Mouse (Mus musculus) stomach, embryonic 16.5 days (tissue): ENCODE data around the gene Iqck. TPM values are rescaled to one million over a fixed set of nuclear protein-coding genes. Genes with fewer than 3 reads are reported as not detected.

ENCODE experiments used
- ATAC-seq: fragments of 200-750 bp; cut with Nextera tagmentation; 2 replicates; pipeline ENCODE4 v1.8.0; 2017; ENCODE audit warnings: moderate number of reproducible peaks, moderate TSS enrichment; ENCODE audit not compliant: insufficient read depth, low FRiP score
- H3K27ac ChIP-seq: fragments of 300-500 bp; sonication (generic); 2 replicates; pipeline ENCODE4 v1.5.1; 2014; ENCODE audit warnings: low read length
- H3K27me3 ChIP-seq: fragments of 300-500 bp; sonication (generic); 2 replicates; pipeline ENCODE4 v1.6.1; 2014; ENCODE audit warnings: low read length, control low read depth, mixed read lengths; ENCODE audit not compliant: control insufficient read depth, insufficient read depth
- H3K36me3 ChIP-seq: fragments of 300-500 bp; sonication (generic); 2 replicates; pipeline ENCODE4 v1.6.1; 2014; ENCODE audit warnings: low read length; ENCODE audit not compliant: control insufficient read depth, insufficient read depth
- H3K4me1 ChIP-seq: fragments of 300-500 bp; sonication (generic); 2 replicates; pipeline ENCODE4 v1.6.1; 2014; ENCODE audit warnings: low read length, control low read depth, mixed read lengths; ENCODE audit not compliant: control insufficient read depth, insufficient read depth
- H3K4me2 ChIP-seq: fragments of 300-500 bp; sonication (generic); 2 replicates; pipeline ENCODE4 v1.6.1; 2014; ENCODE audit warnings: low read depth, low read length, mixed read lengths
- H3K4me3 ChIP-seq: fragments of 300-500 bp; sonication (generic); replicated peaks from 2 replicates; pipeline ENCODE4 v1.5.1; 2014; ENCODE audit warnings: mild to moderate bottlenecking, low read length
- H3K9ac ChIP-seq: fragments of 300-500 bp; sonication (generic); 2 replicates; pipeline ENCODE4 v1.6.1; 2014; ENCODE audit warnings: low read length
- H3K9me3 ChIP-seq: fragments of 300-500 bp; sonication (generic); replicated peaks from 2 replicates; pipeline ENCODE4 v1.6.1; 2016; ENCODE audit warnings: low read length, control low read depth; ENCODE audit not compliant: control insufficient read depth
- WGBS: fragments of 180-500 bp; shearing (Covaris S2); extraction: QIAGEN DNeasy Blood & Tissue Kit; methylation state at CpG from one replicate; pipeline ENCODE4 v1.1.7; 2014; 5-methylcytosine and 5-hydroxymethylcytosine counted together
- polyA plus RNA-seq: library from polyadenylated mRNA; unstranded; fragments of >200 nt; fragmentation: Nextera tagmentation; extraction: Ambion mirVana; gene quantifications from 2 replicates; pipeline ENCODE4 v1.2.1, GENCODE M21; 2015

Iqck gene
- polyA plus RNA-seq, 1 experiment from 2014 or later: 2.0 TPM

DNA sequence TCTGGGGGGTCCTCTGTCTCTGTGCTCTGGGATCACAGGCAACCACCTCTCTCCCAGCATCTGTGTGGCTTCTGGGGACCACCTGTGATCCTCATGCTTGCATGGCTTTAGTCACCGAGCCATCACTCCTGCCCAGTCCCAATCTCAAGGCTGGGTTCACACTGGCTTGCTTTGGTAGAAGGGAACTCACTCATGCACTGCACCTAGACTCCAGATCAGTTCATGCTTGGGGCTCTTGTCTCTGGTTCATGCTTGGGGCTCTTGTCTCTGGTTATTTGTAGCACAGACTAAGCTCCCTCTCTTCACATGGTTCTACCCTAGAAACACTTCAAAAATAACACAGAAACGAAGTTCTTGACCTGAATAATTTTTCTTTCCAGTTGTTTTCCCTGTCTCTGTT lies 44.5 kb downstream of the Iqck start:
- WGBS: 74% methylated on average over 2 of the region's 2 CpGs

GRCm38 (mm10) chr7:118902944-118903343 lies 47.4 kb downstream of the Iqck start:
- H3K4me3 ChIP-seq: no peak overlapping the region; the same call in 1 of the 2 replicates
- H3K36me3 ChIP-seq: no peaks in the 10 kb centered on the region
- no peaks in the 10 kb centered on the region for H3K27me3 ChIP-seq
- H3K27ac ChIP-seq: peak overlapping the region; percentile 77; the same call in 1 of the 2 replicates
- H3K9me3 ChIP-seq: no peaks in the 10 kb centered on the region
- no peak overlapping the region for H3K9ac ChIP-seq
- 21% methylated on average over 13 of the region's 13 CpGs for WGBS
- ATAC-seq: peak; percentile 78
- 0 out of 2 replicates have a peak, but pooled peaks cover 6% of the 10 kb centered on the region for H3K4me1 ChIP-seq
- H3K4me2 ChIP-seq: peak overlapping the region; percentile 43

More for the DNA sequence above, 44.5 kb downstream of the Iqck start:
- Histone ChIP-seq H3K9ac (no peak overlapping the region), H3K27ac (no peak overlapping the region), H3K27me3 (no peaks in the 10 kb centered on the region), H3K9me3 (no peaks in the 10 kb centered on the region), H3K36me3 (no peaks in the 10 kb centered on the region), H3K4me2 (no peak overlapping the region), H3K4me1 (0 out of 2 replicates have a peak, but pooled peaks cover 6% of the 10 kb centered on the region), H3K4me3 (no peak overlapping the region)
- ATAC-seq: no peak

DNA sequence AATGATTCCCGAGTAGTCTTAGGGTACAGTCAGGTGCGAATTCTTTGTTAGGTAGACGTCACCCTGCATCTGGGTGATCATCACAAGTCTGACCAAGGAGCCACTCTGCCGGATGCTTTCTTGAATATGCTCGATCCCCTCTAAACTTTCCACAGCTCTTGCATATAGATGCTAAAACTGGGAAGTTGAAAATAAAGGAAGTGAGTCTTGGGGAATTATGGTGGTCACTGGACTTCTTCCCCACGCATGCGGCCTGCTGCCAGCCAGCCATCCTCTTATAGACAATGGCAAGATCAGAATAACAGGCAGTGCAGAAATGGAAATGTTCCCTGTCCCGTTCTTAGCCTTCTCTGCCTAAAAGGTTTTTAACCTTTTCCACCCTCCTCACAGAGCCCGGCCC lies 48.3 kb downstream of the Iqck start:
- H3K4me1 ChIP-seq: 0 out of 2 replicates have a peak, but pooled peaks cover 6% of the 10 kb centered on the region
- H3K27me3 ChIP-seq: no peaks in the 10 kb centered on the region
- no peaks in the 10 kb centered on the region for H3K9me3 ChIP-seq
- H3K36me3 ChIP-seq: no peaks in the 10 kb centered on the region
- no peak overlapping the region for H3K9ac ChIP-seq
- H3K4me3 ChIP-seq: no peak overlapping the region
- 87% methylated on average over 9 of the region's 9 CpGs for WGBS
- H3K27ac ChIP-seq: no peak overlapping the region
- no peak for ATAC-seq
- no peak overlapping the region for H3K4me2 ChIP-seq

- Histone ChIP-seq H3K4me1 (0 out of 2 replicates have a peak, but pooled peaks cover 6% of the 10 kb centered on the region), H3K9ac (no peak overlapping the region), H3K4me2 (no peak overlapping the region), H3K9me3 (no peaks in the 10 kb centered on the region), H3K27me3 (no peaks in the 10 kb centered on the region), H3K4me3 (no peak overlapping the region), H3K36me3 (no peaks in the 10 kb centered on the region), H3K27ac (no peak overlapping the region)
- 75% methylated on average over 4 of the region's 4 CpGs for WGBS
- no peak for ATAC-seq
These were observed 49.0 kb downstream of the Iqck start for GRCm38 (mm10) chr7:118904530-118904929.

DNA sequence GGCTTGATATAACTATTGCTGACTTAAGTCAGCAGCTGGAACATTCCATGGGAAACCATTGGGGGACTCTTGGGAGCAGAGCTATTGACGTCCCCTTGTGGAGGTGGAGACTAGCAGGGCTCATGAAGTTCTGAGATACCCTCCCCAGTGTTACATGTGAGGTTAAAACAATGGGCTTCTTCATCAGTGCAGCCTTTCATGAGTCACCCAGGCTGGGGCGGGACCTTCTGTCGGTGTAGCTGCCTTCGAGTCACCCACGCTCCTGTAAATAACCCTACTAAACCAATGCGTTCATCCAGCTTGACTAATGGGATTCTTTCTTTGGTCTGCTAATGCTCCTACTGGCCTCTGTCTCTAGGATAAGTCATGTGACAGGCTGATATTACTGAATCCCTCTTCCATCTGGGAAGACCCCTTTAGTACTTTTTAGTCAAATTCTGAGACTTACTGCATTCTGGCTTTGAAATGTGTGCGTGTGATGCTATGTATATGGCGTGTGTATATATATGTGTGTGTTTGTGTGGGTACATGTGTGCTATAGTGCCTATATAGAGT lies 53.5 kb downstream of the Iqck start:
- no peaks in the 10 kb centered on the region for H3K9me3 ChIP-seq
- 64% methylated on average over 8 of the region's 8 CpGs for WGBS
- H3K4me2 ChIP-seq: no peak overlapping the region
- H3K27me3 ChIP-seq: no peaks in the 10 kb centered on the region
- no peak overlapping the region for H3K27ac ChIP-seq
- 0 out of 2 replicates have a peak, but pooled peaks have one; percentile 7 for ATAC-seq
- H3K4me1 ChIP-seq: no peaks in the 10 kb centered on the region
- no peak overlapping the region for H3K4me3 ChIP-seq
- no peak overlapping the region for H3K9ac ChIP-seq
- no peaks in the 10 kb centered on the region for H3K36me3 ChIP-seq

- Histone ChIP-seq H3K9ac (no peak overlapping the region), H3K9me3 (no peaks in the 10 kb centered on the region), H3K27me3 (no peaks in the 10 kb centered on the region), H3K4me3 (no peak overlapping the region), H3K4me2 (no peak overlapping the region), H3K36me3 (no peaks in the 10 kb centered on the region), H3K27ac (no peak overlapping the region), H3K4me1 (no peaks in the 10 kb centered on the region)
- 89% methylated on average over 2 of the region's 2 CpGs for WGBS
- no peak for ATAC-seq
These were observed 54.9 kb downstream of the Iqck start for GRCm38 (mm10) chr7:118910464-118910863.

DNA sequence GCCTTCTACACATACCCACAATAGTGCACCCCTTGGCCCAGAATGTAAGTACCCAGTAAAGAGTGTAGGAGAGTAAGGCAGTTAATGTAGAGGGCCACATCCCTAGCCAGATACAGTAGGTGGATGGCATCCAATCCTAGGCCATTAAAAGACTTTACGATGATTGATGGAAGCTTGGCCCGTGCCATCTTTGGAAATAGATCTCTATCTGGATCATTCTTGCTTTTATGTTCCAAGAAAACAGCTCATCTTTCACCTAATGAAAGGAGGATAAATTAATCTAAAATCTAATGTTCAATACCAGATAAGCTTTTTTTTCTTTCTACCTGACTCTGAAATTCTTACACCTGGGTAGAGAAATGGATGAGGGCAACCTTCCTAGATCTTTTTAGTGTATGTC lies 55.6 kb downstream of the Iqck start:
- Histone ChIP-seq H3K36me3 (no peaks in the 10 kb centered on the region), H3K4me3 (no peak overlapping the region), H3K27me3 (no peaks in the 10 kb centered on the region), H3K27ac (no peak overlapping the region), H3K4me1 (no peaks in the 10 kb centered on the region), H3K4me2 (no peak overlapping the region), H3K9me3 (no peaks in the 10 kb centered on the region), H3K9ac (no peak overlapping the region)
- 90% methylated on average over 2 of the region's 2 CpGs for WGBS
- no peak for ATAC-seq

GRCm38 (mm10) chr7:118911571-118911970 lies 56.0 kb downstream of the Iqck start:
- ATAC-seq: no peak
- Histone ChIP-seq H3K27ac (no peak overlapping the region), H3K4me3 (no peak overlapping the region), H3K9me3 (no peaks in the 10 kb centered on the region), H3K4me1 (no peaks in the 10 kb centered on the region), H3K4me2 (no peak overlapping the region), H3K36me3 (no peaks in the 10 kb centered on the region), H3K27me3 (no peaks in the 10 kb centered on the region), H3K9ac (no peak overlapping the region)
- 78% methylated on average over 7 of the region's 7 CpGs for WGBS

GRCm38 (mm10) chr7:118912049-118912490 lies 56.5 kb downstream of the Iqck start:
- Histone ChIP-seq H3K9me3 (no peaks in the 10 kb centered on the region), H3K36me3 (no peaks in the 10 kb centered on the region), H3K27ac (no peak overlapping the region), H3K4me3 (no peak overlapping the region), H3K9ac (no peak overlapping the region), H3K4me2 (no peak overlapping the region), H3K4me1 (no peaks in the 10 kb centered on the region), H3K27me3 (no peaks in the 10 kb centered on the region)
- no peak for ATAC-seq
- WGBS: 70% methylated on average over 8 of the region's 8 CpGs
